Mouse (Mus musculus) limb, embryonic 10.5 days (tissue): ENCODE measurements around the gene Nrsn1. TPM values are rescaled to one million over a fixed set of nuclear protein-coding genes. Genes with fewer than 3 reads are reported as not detected.

ENCODE experiments used
- DNase-seq: peaks from one replicate; pipeline ENCODE4 v3.0.0-alpha.2; 2017; ENCODE audit warnings: low spot score
- H3K27ac ChIP-seq: fragments of 300-500 bp; sonication (generic); 2 replicates; pipeline ENCODE4 v1.5.1; 2016; ENCODE audit warnings: mild to moderate bottlenecking
- H3K27me3 ChIP-seq: fragments of 300-500 bp; sonication (generic); 2 replicates; pipeline ENCODE4 v1.6.1; 2016; ENCODE audit warnings: low read depth, mild to moderate bottlenecking; ENCODE audit not compliant: poor library complexity, severe bottlenecking
- H3K36me3 ChIP-seq: fragments of 300-500 bp; sonication (generic); 2 replicates; pipeline ENCODE4 v1.6.1; 2016; ENCODE audit warnings: mild to moderate bottlenecking, moderate library complexity
- H3K4me1 ChIP-seq: fragments of 300-500 bp; sonication (generic); 2 replicates; pipeline ENCODE4 v1.6.1; 2016
- H3K4me3 ChIP-seq: fragments of 300-500 bp; sonication (generic); 2 replicates; pipeline ENCODE4 v1.5.1; 2016; ENCODE audit warnings: mild to moderate bottlenecking, moderate library complexity
- H3K9me3 ChIP-seq: fragments of 300-500 bp; sonication (generic); replicated peaks from 2 replicates; pipeline ENCODE4 v1.6.1; 2016; ENCODE audit warnings: mild to moderate bottlenecking
- WGBS: fragments of 180-500 bp; shearing (Covaris S2); methylation state at CpG from one replicate; pipeline ENCODE4 v1.1.7; 2016; 5-methylcytosine and 5-hydroxymethylcytosine counted together
- polyA plus RNA-seq: library from polyadenylated mRNA; unstranded; fragments of >200 nt; fragmentation: Nextera tagmentation; extraction: Ambion mirVana; gene quantifications from 2 replicates; pipeline ENCODE4 v1.2.1, GENCODE M21; 2016

Nrsn1 gene
- polyA plus RNA-seq, 1 experiment from 2014 or later, result 0.55 TPM

- Histone ChIP-seq H3K9me3 (no peaks in the 10 kb centered on the region), H3K27me3 (no peaks in the 10 kb centered on the region), H3K27ac (no peak overlapping the region), H3K36me3 (no peaks in the 10 kb centered on the region), H3K4me3 (no peak overlapping the region), H3K4me1 (peaks cover 12% of the 10 kb centered on the region; the same call in 1 of the 2 replicates)
- 30% methylated on average over 5 of the region's 5 CpGs for WGBS
- no peak for DNase-seq
These were observed 50.0 kb downstream of the Nrsn1 start for GRCm38 (mm10) chr13:25220186-25220787.

GRCm38 (mm10) chr13:25218394-25218793 lies 51.9 kb downstream of the Nrsn1 start:
- no peaks in the 10 kb centered on the region for H3K27me3 ChIP-seq
- WGBS, result 94% methylated on average over 1 of the region's 1 CpGs
- no peak for DNase-seq
- H3K4me1 ChIP-seq, result peaks cover 12% of the 10 kb centered on the region; the same call in 1 of the 2 replicates
- H3K36me3 ChIP-seq, result no peaks in the 10 kb centered on the region
- H3K4me3 ChIP-seq, result no peak overlapping the region
- no peaks in the 10 kb centered on the region for H3K9me3 ChIP-seq
- H3K27ac ChIP-seq, result no peak overlapping the region

- DNase-seq, result no peak
- WGBS, result 91% methylated on average over 5 of the region's 5 CpGs
- no peak overlapping the region for H3K27ac ChIP-seq
- H3K27me3 ChIP-seq, result no peaks in the 10 kb centered on the region
- H3K4me3 ChIP-seq, result no peak overlapping the region
- H3K36me3 ChIP-seq, result no peaks in the 10 kb centered on the region
- no peaks in the 10 kb centered on the region for H3K9me3 ChIP-seq
- 0 out of 2 replicates have a peak, but pooled peaks cover 4% of the 10 kb centered on the region for H3K4me1 ChIP-seq
These were observed 63.4 kb downstream of the Nrsn1 start for GRCm38 (mm10) chr13:25206950-25207349.

Other genes with a start within 250 kb of the Nrsn1 start
- 0.73 and 1.3 TPM in 2 replicates for gene Dcdc2a, start 214.5 kb downstream of the Nrsn1 start, polyA plus RNA-seq